ENCODE assay signal across 8 mouse cellular contexts in genomic region chr1:189920701-189921567, GRCm38 (mm10). TPM values are rescaled to one million over a fixed set of nuclear protein-coding genes. Genes with fewer than 3 reads are reported as not detected.
DNase-seq lines count a peak whose midpoint lies in the region; ATAC-seq and TF ChIP-seq lines count a peak whose summit lies in the region.

No protein-coding gene starts in this region.

- H3K4me1 ChIP-seq in heart, embryonic 13.5 days: peaks cover 90% of the 10 kb centered on the region
- H3K4me1 ChIP-seq in MEL (ENCODE audit: control insufficient read depth in 1 of 2, insufficient read depth in 2 of 2, low read length in 2 of 2): peaks cover 0 to 12% of the 10 kb centered on the region in 2 experiments; a peak in 2 of 4 replicates
- peaks cover 48% of the 10 kb centered on the region for H3K4me1 ChIP-seq in embryonic facial prominence, embryonic 13.5 days
- peaks cover 42% of the 10 kb centered on the region for H3K4me1 ChIP-seq in kidney, embryonic 15.5 days
- peaks cover 19% of the 10 kb centered on the region for H3K4me1 ChIP-seq in midbrain, embryonic 16.5 days (ENCODE audit: control insufficient read depth, insufficient read depth, low read length)

- no peak for DNase-seq in heart, adult 8-10 months (ENCODE audit: low spot score)
- no peak for DNase-seq in MEL (ENCODE audit: low read depth, low spot score)
- no peak for DNase-seq in spleen, postnatal 14 days (ENCODE audit: low spot score in 2 of 2)
- DNase-seq in gastrocnemius, adult 8-10 months (ENCODE audit: low spot score in 2 of 2): no peak

- H3K79me2 ChIP-seq in MEL (ENCODE audit: control insufficient read depth, insufficient read depth, low read length, poor library complexity): peaks cover 60% of the 10 kb centered on the region

- no peak for TF ChIP-seq RAD21 in MEL (IDR thresholded peaks at IDR 0.05; ENCODE audit: low read depth, low read length)

- H3K27ac ChIP-seq in heart, embryonic 13.5 days (replicated peaks): peak overlapping the region; percentile 98
- H3K27ac ChIP-seq in MEL (ENCODE audit: control insufficient read depth, low read depth, low read length): no peak overlapping the region
- no peak overlapping the region for H3K27ac ChIP-seq in embryonic facial prominence, embryonic 13.5 days
- H3K27ac ChIP-seq in kidney, embryonic 15.5 days: peak overlapping the region; percentile 90; the same call in 1 of the 2 replicates
- H3K27ac ChIP-seq in midbrain, embryonic 16.5 days (ENCODE audit: low read length): no peak overlapping the region; the same call in 1 of the 2 replicates

- TF ChIP-seq CTCF in MEL (IDR thresholded peaks at IDR 0.05 in 2 of 3, conservative IDR thresholded peaks at IDR 0.05 in 1 of 3; ENCODE audit: control insufficient read depth in 1 of 3, insufficient read depth in 1 of 3, low read depth in 2 of 3, low read length in 3 of 3, poor library complexity in 1 of 3, severe bottlenecking in 1 of 3): no peak

- no peak for ATAC-seq in heart, embryonic 13.5 days (ENCODE audit: extremely low read depth, insufficient number of reproducible peaks, low FRiP score, low TSS enrichment)
- 0 out of 2 replicates have a peak, but pooled peaks have one; percentile 6 for ATAC-seq in embryonic facial prominence, embryonic 13.5 days (ENCODE audit: insufficient number of reproducible peaks, insufficient read depth, low FRiP score, low TSS enrichment, low read depth)
- peak; percentile 37; the same call in 1 of the 2 replicates for ATAC-seq in kidney, embryonic 15.5 days (replicated peaks; ENCODE audit: low FRiP score)
- no peak for ATAC-seq in midbrain, embryonic 16.5 days

- H3K9me3 ChIP-seq in heart, embryonic 13.5 days: no peaks in the 10 kb centered on the region
- H3K9me3 ChIP-seq in MEL (replicated peaks; ENCODE audit: insufficient read depth, low read length): no peaks in the 10 kb centered on the region
- no peaks in the 10 kb centered on the region for H3K9me3 ChIP-seq in embryonic facial prominence, embryonic 13.5 days
- no peaks in the 10 kb centered on the region for H3K9me3 ChIP-seq in kidney, embryonic 15.5 days (replicated peaks)
- no peaks in the 10 kb centered on the region for H3K9me3 ChIP-seq in midbrain, embryonic 16.5 days (replicated peaks; ENCODE audit: control insufficient read depth, low read length, poor library complexity, severe bottlenecking)

- no peaks in the 10 kb centered on the region for H3K27me3 ChIP-seq in heart, embryonic 13.5 days (replicated peaks)
- H3K27me3 ChIP-seq in MEL (ENCODE audit: control insufficient read depth in 1 of 2, insufficient read depth in 2 of 2, low read length in 2 of 2): no peaks in the 10 kb centered on the region
- 0 out of 2 replicates have a peak, but pooled peaks cover 5% of the 10 kb centered on the region for H3K27me3 ChIP-seq in embryonic facial prominence, embryonic 13.5 days
- H3K27me3 ChIP-seq in kidney, embryonic 15.5 days: no peaks in the 10 kb centered on the region
- peaks cover 3% of the 10 kb centered on the region; the same call in 1 of the 2 replicates for H3K27me3 ChIP-seq in midbrain, embryonic 16.5 days (ENCODE audit: control insufficient read depth, insufficient read depth, low read depth, low read length)

- TF ChIP-seq EP300 in MEL (IDR thresholded peaks at IDR 0.05; ENCODE audit: low read depth in 1 of 2, low read length in 2 of 2): no peak

- TF ChIP-seq POLR2A in MEL (IDR thresholded peaks at IDR 0.05; ENCODE audit: control insufficient read depth in 1 of 2, insufficient read depth in 1 of 2, low read depth in 1 of 2, low read length in 2 of 2, poor library complexity in 1 of 2): no peak

- peak overlapping the region; percentile 85 for H3K4me3 ChIP-seq in heart, embryonic 13.5 days
- peak overlapping the region; percentile 79 to 96 for H3K4me3 ChIP-seq in MEL (ENCODE audit: control insufficient read depth in 1 of 2, insufficient read depth in 1 of 2, low read depth in 2 of 2, low read length in 2 of 2)
- H3K4me3 ChIP-seq in embryonic facial prominence, embryonic 13.5 days: peak overlapping the region; percentile 80
- peak overlapping the region; percentile 87 for H3K4me3 ChIP-seq in kidney, embryonic 15.5 days (replicated peaks)
- H3K4me3 ChIP-seq in midbrain, embryonic 16.5 days (ENCODE audit: low read depth, low read length): peak overlapping the region; percentile 81

- no peaks in the 10 kb centered on the region for H3K36me3 ChIP-seq in heart, embryonic 13.5 days
- peaks cover 0 to 5% of the 10 kb centered on the region in 2 experiments; a peak in 2 of 4 replicates for H3K36me3 ChIP-seq in MEL (ENCODE audit: control insufficient read depth in 1 of 2, insufficient read depth in 2 of 2, low read length in 2 of 2)
- no peaks in the 10 kb centered on the region for H3K36me3 ChIP-seq in embryonic facial prominence, embryonic 13.5 days
- no peaks in the 10 kb centered on the region for H3K36me3 ChIP-seq in kidney, embryonic 15.5 days
- H3K36me3 ChIP-seq in midbrain, embryonic 16.5 days (ENCODE audit: control insufficient read depth, insufficient read depth, low read length): no peaks in the 10 kb centered on the region

- peak overlapping the region; percentile 84 for H3K4me2 ChIP-seq in heart, embryonic 13.5 days
- H3K4me2 ChIP-seq in embryonic facial prominence, embryonic 13.5 days: peak overlapping the region; percentile 68
- peak overlapping the region; percentile 97 for H3K4me2 ChIP-seq in kidney, embryonic 15.5 days
- peak overlapping the region; percentile 94 for H3K4me2 ChIP-seq in midbrain, embryonic 16.5 days (ENCODE audit: low read length)

- peak overlapping the region; percentile 97 for H3K9ac ChIP-seq in heart, embryonic 13.5 days
- H3K9ac ChIP-seq in MEL (ENCODE audit: control insufficient read depth, low read depth, low read length, poor library complexity, severe bottlenecking): peak overlapping the region; percentile 91
- peak overlapping the region; percentile 87 for H3K9ac ChIP-seq in embryonic facial prominence, embryonic 13.5 days
- H3K9ac ChIP-seq in kidney, embryonic 15.5 days: peak overlapping the region; percentile 87; the same call in 1 of the 2 replicates
- H3K9ac ChIP-seq in midbrain, embryonic 16.5 days (ENCODE audit: low read depth, low read length): peak overlapping the region; percentile 74

- WGBS in heart, embryonic 13.5 days: 21% methylated on average over 28 of the region's 28 CpGs
- 49% methylated on average over 28 of the region's 28 CpGs for WGBS in embryonic facial prominence, embryonic 13.5 days
- 19% methylated on average over 28 of the region's 28 CpGs for WGBS in kidney, embryonic 15.5 days
- WGBS in midbrain, embryonic 16.5 days: 48% methylated on average over 28 of the region's 28 CpGs

TF ChIP-seq in MEL, 35 proteins besides CTCF, POLR2A, EP300 and RAD21:
- TF ChIP-seq KAT2A (conservative IDR thresholded peaks at IDR 0.05; ENCODE audit: low read depth, low read length): no peak
- no peak for TF ChIP-seq GATA1 (IDR thresholded peaks at IDR 0.05; ENCODE audit: low read depth, low read length)
- TF ChIP-seq ZKSCAN1 (IDR thresholded peaks at IDR 0.05; ENCODE audit: low read depth, low read length): no peak

RNA-seq across cellular contexts. Expression of gene Smyd2, which starts 1.2 kb away (rescaled TPM):
- 187 and 209 TPM in 2 replicates for polyA plus RNA-seq in heart, embryonic 13.5 days (2015; fragmentation: Nextera tagmentation; extraction: Ambion mirVana)
- 100 to 1,000 TPM in 2 of 4 experiments, 10 to 100 TPM in 2; 83.0 to 114 (median 106) TPM for total RNA-seq in heart, adult 8-10 months (2022)
- 117 and 146 TPM in 2 replicates for total RNA-seq in MEL (2012; rRNA removed)
- 100 to 1,000 TPM in 1 of 2 experiments, not detected in 1; 140 TPM for polyA plus RNA-seq in MEL (2012; ENCODE audit: insufficient read depth in 1 of 2, insufficient read length in 2 of 2, low read depth in 1 of 2, low replicate concordance in 2 of 2, missing spikeins in 1 of 2)
- polyA plus RNA-seq in embryonic facial prominence, embryonic 13.5 days (2015; fragmentation: Nextera tagmentation; extraction: Ambion mirVana): 93.3 and 98.4 TPM in 2 replicates
- 83.0 and 84.2 TPM in 2 replicates for polyA plus RNA-seq in kidney, embryonic 15.5 days (2015; fragmentation: Nextera tagmentation; extraction: Ambion mirVana)
- polyA plus RNA-seq in midbrain, embryonic 16.5 days (2015; fragmentation: Nextera tagmentation; extraction: Ambion mirVana): 77.0 and 78.7 TPM in 2 replicates
- total RNA-seq in gastrocnemius, adult 8-10 months (2022): 100 to 1,000 TPM; 322 to 345 (median 328) TPM

Comparison
In these comparisons a context has a peak if more than half of its experiments do, and no peak if none do; other contexts are left out.
1. ATAC-seq: peak in embryonic facial prominence, embryonic 13.5 days (single experiment) and kidney, embryonic 15.5 days (single experiment); none in heart, embryonic 13.5 days (single experiment) and midbrain, embryonic 16.5 days (single experiment).
2. H3K27ac ChIP-seq: peak in heart, embryonic 13.5 days (single experiment) and kidney, embryonic 15.5 days (single experiment); none in MEL (single experiment), embryonic facial prominence, embryonic 13.5 days (single experiment) and midbrain, embryonic 16.5 days (single experiment).
3. Peak in every context shown above with its lines, with median percentiles within 50 percentile points of each other: H3K4me2 ChIP-seq, H3K4me3 ChIP-seq and H3K9ac ChIP-seq.